Mouse (Mus musculus) G1E (cell line): Measurements from ENCODE around the gene Cfap97. TPM values are rescaled to one million over a fixed set of nuclear protein-coding genes. Genes with fewer than 3 reads are reported as not detected.
"Not testable (repeated sequence)": the region's sequence is repeated elsewhere in the genome, so short reads cannot be mapped to it uniquely, and the experiment has no call there.

ENCODE experiments used
- ATAC-seq: 2 replicates; pipeline ENCODE4 v1.8.0; 2016; ENCODE audit warnings: mild to moderate bottlenecking; ENCODE audit not compliant: insufficient number of reproducible peaks, poor library complexity, low FRiP score, severe bottlenecking; ENCODE audit errors: extremely low read depth
- DNase-seq: peaks from one replicate; pipeline ENCODE4 v3.0.0; 2012; ENCODE audit warnings: low spot score
- H3K27me3 ChIP-seq: 2 replicates; pipeline ENCODE4 v1.6.1; 2012; ENCODE audit warnings: mild to moderate bottlenecking, low read length, inconsistent platforms; ENCODE audit not compliant: insufficient read depth
- H3K36me3 ChIP-seq: replicated peaks from 2 replicates; pipeline ENCODE3; 2012; ENCODE audit warnings: mild to moderate bottlenecking, inconsistent platforms
- H3K4me1 ChIP-seq: 2 replicates; pipeline ENCODE4 v1.6.1; 2012; ENCODE audit warnings: low read depth, low read length, inconsistent platforms, mixed read lengths; ENCODE audit not compliant: insufficient read depth
- H3K4me3 ChIP-seq: 2 replicates; pipeline ENCODE4 v1.5.1; 2012; ENCODE audit warnings: low read depth, mild to moderate bottlenecking, inconsistent platforms, low read length, moderate library complexity, mixed read lengths
- H3K9me3 ChIP-seq: replicated peaks from 2 replicates; pipeline ENCODE4 v1.6.1; 2012; ENCODE audit warnings: inconsistent platforms
- CTCF ChIP-seq: IDR thresholded peaks from 2 replicates; pipeline ENCODE4 v1.5.1; 2012; ENCODE audit warnings: low read depth, low read length, inconsistent platforms, mixed read lengths
- GATA1 ChIP-seq: IDR thresholded peaks from 2 replicates; pipeline ENCODE4 v1.6.1; 2012; ENCODE audit warnings: borderline replicate concordance, low read length, inconsistent platforms, mixed read lengths
- GATA2 ChIP-seq: IDR thresholded peaks from 2 replicates; pipeline ENCODE4 v1.6.1; 2012; ENCODE audit warnings: low read depth, low read length, inconsistent platforms, borderline replicate concordance
- POLR2AphosphoS5 ChIP-seq: IDR thresholded peaks from 2 replicates; pipeline ENCODE4 v1.6.1; 2012; ENCODE audit warnings: low read depth, low read length, inconsistent platforms; ENCODE audit not compliant: insufficient replicate concordance
- TAL1 ChIP-seq: conservative IDR thresholded peaks from 2 replicates; pipeline ENCODE4 v1.6.1; 2012; ENCODE audit warnings: low read depth, low read length, inconsistent platforms, mixed read lengths
- polyA plus RNA-seq: library from polyadenylated mRNA; stranded (reverse); fragments of >175 nt; gene quantifications from 2 replicates; pipeline ENCODE4 v1.2.3, GENCODE M21; 2012
- total RNA-seq, 2 experiments: library from RNA; stranded (forward) in 1 of 2; stranded (reverse) in 1 of 2; fragments of 200-1000 nt in 1 of 2; fragments of >200 nt in 1 of 2; fragmentation: Nextera tagmentation in 1 of 2; gene quantifications; 2 replicates each; pipeline ENCODE4 v1.2.3; 2014 to 2017

Gene Cfap97
- total RNA-seq (2014; fragmentation: Nextera tagmentation) (59.3 and 69.4 TPM in 2 replicates), total RNA-seq (2017) (27.4 and 31.8 TPM in 2 replicates), polyA plus RNA-seq (1.4 and 2.0 TPM in 2 replicates)

DNA sequence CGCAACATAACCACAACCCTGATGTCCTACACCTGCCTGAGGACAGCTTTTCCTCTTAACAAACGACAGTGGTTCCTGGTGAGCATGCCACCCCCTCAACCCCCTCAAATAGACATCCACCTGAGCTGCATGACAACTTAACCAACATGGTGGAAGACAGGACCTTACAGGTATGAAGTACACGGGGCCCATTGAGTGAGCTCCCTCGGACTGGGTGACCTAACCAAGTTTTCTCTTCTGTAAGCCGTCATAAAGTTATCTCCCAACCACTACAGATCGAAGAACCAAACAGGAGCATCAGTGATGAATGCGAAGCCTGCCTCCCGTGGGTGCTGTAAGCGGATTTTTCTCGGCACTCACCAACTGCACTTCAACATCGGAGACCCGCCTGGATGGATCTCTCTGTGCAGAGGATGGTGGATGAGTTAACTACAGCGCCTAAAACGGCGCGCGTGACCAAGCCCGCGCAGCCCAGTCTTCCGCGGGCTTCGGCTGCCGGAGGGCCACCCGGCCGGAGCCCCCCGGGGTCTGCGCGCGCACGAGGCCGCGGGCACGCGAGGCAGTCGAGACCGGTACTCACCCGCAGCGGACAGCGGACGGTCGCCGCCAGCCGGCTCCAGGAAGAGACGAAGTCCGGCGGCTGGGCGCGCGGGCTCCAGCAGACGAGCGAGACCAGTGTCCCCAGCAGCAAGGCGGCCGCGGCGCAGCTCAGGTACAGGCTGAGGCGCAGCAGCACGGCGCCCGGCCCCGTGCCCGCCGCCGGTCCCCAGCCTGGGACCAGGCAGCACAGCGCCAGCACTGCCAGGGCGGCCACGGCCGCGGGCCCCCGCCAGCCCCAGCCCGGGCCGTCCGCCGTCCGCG is at the start of gene Cfap97:
Cfap97 (plus strand) TSS at position 570 of the 861 bp plus-strand sequence.
- DNase-seq = peak; percentile 45
- peak; percentile 45; the same call in 1 of the 2 replicates for ATAC-seq

DNA sequence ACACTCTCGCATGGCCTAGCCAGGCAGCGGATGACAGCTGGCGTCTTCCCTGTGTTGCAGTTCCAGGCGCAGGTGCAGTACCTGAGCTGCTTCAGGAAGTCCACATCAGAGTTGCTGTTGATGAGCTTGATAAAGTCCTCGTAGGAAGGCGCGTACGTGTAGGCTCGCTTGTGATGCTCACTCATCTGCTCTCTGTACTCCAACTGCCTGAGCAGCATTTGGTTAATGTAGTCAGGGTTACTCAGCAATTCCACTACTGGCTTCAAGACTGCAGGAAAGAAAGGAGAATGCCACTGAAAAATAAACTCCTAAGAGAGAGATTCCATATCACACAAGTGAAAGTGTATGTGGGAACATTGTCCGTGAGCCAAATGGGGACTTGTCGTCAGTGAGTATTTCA is 48.1 kb upstream of the Cfap97 start:
- H3K36me3 ChIP-seq = peaks cover 58% of the 10 kb centered on the region
- H3K4me1 ChIP-seq = no peaks in the 10 kb centered on the region
- no peak overlapping the region for H3K4me3 ChIP-seq
- TF ChIP-seq GATA1 (no peak), POLR2AphosphoS5 (no peak)
- ATAC-seq = no peak
- H3K27me3 ChIP-seq = no peaks in the 10 kb centered on the region
- no peak for DNase-seq
- H3K9me3 ChIP-seq = peaks cover 5% of the 10 kb centered on the region

More for the DNA sequence above, at the start of gene Cfap97:
- Histone ChIP-seq H3K9me3 (no peaks in the 10 kb centered on the region), H3K36me3 (peaks cover 12% of the 10 kb centered on the region), H3K4me3 (peak within 1 kb of the TSS; percentile 92), H3K4me1 (peaks cover 41% of the 10 kb centered on the region), H3K27me3 (peaks cover 5% of the 10 kb centered on the region; the same call in 1 of the 2 replicates)
- TF ChIP-seq GATA1 (no peak), CTCF (no peak), POLR2AphosphoS5 (no peak), TAL1 (no peak), GATA2 (no peak)

DNA sequence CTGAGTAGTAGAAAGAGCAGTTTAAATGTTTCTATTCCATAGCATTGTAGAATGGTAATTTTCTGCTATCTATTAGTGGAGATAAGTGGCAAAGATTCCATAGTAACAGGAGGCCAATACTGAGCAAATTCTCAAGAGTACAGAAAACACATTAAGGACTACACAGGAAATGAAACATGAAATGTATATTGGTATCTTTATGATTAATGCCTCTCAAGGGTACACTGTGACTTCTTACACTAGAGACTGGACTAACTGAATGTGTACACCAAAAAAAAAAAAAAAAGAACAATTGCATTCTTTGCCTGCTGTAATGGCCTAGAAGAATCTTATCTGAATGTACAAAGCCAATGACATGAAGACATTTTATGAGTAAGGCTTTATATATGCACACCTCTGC is 43.9 kb upstream of the Cfap97 start:
- no peaks in the 10 kb centered on the region for H3K9me3 ChIP-seq
- no peak overlapping the region for H3K4me3 ChIP-seq
- no peak for DNase-seq
- peaks cover 69% of the 10 kb centered on the region for H3K36me3 ChIP-seq
- H3K27me3 ChIP-seq = no peaks in the 10 kb centered on the region
- no peak for ATAC-seq
- no peaks in the 10 kb centered on the region for H3K4me1 ChIP-seq
- no peak for TF ChIP-seq TAL1
- no peak for TF ChIP-seq GATA1
- no peak for TF ChIP-seq POLR2AphosphoS5
- no peak for TF ChIP-seq CTCF
- TF ChIP-seq GATA2 = no peak

DNA sequence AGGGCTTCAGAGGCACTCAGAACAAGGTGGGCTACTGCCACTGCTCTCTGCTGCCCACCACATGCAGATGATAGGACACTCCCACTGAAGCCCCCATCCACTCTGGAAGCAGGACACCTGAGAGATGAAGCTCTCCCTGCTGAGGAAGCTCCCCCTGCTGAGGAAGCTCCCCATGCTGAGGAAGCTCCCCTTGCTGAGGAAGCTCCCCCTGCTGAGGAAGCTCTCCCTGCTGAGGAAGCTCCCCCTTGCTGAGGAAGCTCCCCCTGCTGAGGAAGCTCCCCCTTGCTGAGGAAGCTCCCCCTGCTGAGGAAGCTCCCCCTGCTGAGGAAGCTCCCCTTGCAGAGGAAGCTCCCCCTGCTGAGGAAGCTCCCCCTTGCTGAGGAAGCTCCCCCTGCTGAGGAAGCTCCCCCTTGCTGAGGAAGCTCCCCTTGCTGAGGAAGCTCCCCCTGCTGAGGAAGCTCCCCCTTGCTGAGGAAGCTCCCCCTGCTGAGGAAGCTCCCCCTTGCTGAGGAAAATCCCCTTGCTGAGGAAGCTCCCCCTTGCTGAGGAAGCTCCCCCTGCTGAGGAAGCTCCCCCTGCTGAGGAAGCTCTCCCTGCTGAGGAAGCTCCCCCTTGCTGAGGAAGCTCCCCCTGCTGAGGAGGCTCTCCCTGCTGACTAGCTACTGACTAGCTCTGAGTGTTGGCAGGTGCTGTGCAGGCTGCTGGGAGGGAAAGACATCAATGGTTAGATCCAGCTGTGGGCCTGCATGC is 38.0 kb upstream of the Cfap97 start:
- H3K9me3 ChIP-seq, H3K4me1 ChIP-seq, H3K27me3 ChIP-seq, DNase-seq, H3K4me3 ChIP-seq, ATAC-seq: not testable (repeated sequence)
- peaks cover 77% of the 10 kb centered on the region for H3K36me3 ChIP-seq

DNA sequence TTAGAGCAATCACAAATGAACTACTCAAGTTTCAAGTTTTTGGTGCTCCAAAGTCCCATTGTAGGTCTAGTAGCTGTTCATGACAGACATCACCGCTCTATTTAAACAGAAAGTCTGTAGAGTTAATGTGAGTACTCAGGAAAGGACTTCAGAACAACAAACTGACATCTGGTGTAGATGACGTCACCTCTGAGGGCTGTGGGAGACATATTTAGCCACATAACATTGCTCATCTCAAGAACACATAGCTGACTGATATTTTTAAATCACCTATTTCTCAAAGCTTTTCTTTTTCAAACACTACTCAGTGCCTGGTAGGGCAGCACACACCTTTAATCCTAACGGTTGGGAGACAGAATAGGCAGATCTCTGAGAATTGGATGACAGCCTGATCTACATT is 34.4 kb upstream of the Cfap97 start:
- H3K27me3 ChIP-seq = no peaks in the 10 kb centered on the region
- ATAC-seq (no peak), DNase-seq (no peak)
- peaks cover 8% of the 10 kb centered on the region for H3K4me1 ChIP-seq
- H3K4me3 ChIP-seq = no peak overlapping the region
- no peaks in the 10 kb centered on the region for H3K9me3 ChIP-seq
- TF ChIP-seq POLR2AphosphoS5 (no peak), GATA2 (no peak), CTCF (no peak), GATA1 (no peak), TAL1 (no peak)
- H3K36me3 ChIP-seq = peaks cover 70% of the 10 kb centered on the region

DNA sequence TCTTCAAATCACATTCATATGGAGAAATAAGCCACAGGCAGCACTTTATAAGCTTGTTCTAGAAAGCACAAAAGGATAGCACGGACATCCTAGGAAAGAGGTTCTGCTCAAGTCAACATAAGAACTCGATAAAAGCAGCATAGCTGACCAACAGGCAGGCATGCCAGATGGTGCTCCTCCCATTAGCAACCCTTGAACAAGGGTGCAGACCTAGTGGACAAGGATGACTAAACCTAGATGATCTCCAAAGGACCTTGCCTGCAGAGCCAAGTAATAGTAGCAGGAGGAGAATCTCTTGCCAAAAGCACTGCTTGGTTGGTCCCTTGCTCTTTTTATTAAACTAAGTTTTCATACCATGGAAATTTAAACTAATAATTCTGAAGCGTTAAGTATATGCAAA is 32.4 kb upstream of the Cfap97 start:
- no peaks in the 10 kb centered on the region for H3K27me3 ChIP-seq
- no peak for TF ChIP-seq GATA2

More for the DNA sequence above, 32.4 kb upstream of the Cfap97 start:
- DNase-seq (no peak), ATAC-seq (no peak)
- peaks cover 67% of the 10 kb centered on the region for H3K36me3 ChIP-seq
- H3K4me3 ChIP-seq = no peak overlapping the region
- peaks cover 4% of the 10 kb centered on the region; the same call in 1 of the 2 replicates for H3K4me1 ChIP-seq
- no peaks in the 10 kb centered on the region for H3K9me3 ChIP-seq
